Mouse (Mus musculus) thymus, postnatal 25 days (tissue): ENCODE data around the gene Gm21830.
"Not testable (repeated sequence)": the region's sequence is repeated elsewhere in the genome, so short reads cannot be mapped to it uniquely, and the experiment has no call there.

ENCODE experiments used
- DNase-seq: peaks from one replicate; pipeline ENCODE4 v3.0.0; 2022

The Gm21830 gene

GRCm38 (mm10) chr2:67413425-67413824 is at the start of gene Gm21830:
Gene Gm21830, plus strand, starts transcription at chr2:67413725.
- not testable (repeated sequence) for DNase-seq

- no peak for DNase-seq
These were observed 49.0 kb upstream of the Gm21830 start for GRCm38 (mm10) chr2:67364506-67364905.

- DNase-seq = no peak
These were observed 35.0 kb upstream of the Gm21830 start for GRCm38 (mm10) chr2:67378504-67378903.

GRCm38 (mm10) chr2:67420853-67421252 is 7.3 kb downstream of the Gm21830 start:
- no peak for DNase-seq

- DNase-seq = no peak
These were observed 9.3 kb downstream of the Gm21830 start for GRCm38 (mm10) chr2:67422799-67423198.

GRCm38 (mm10) chr2:67433081-67433480 is 19.6 kb downstream of the Gm21830 start, which contains the start of gene Gm26727:
Gene Gm26727, minus strand, starts transcription at chr2:67433181.
- DNase-seq = no peak

GRCm38 (mm10) chr2:67438309-67438708 is 24.8 kb downstream of the Gm21830 start:
- no peak for DNase-seq

GRCm38 (mm10) chr2:67445780-67446179 is 32.3 kb downstream of the Gm21830 start, which contains the start of gene Xirp2:
Gene Xirp2, plus strand, starts transcription at chr2:67446002.
- no peak for DNase-seq

GRCm38 (mm10) chr2:67446772-67447171 is 33.2 kb downstream of the Gm21830 start:
- DNase-seq = no peak

- no peak for DNase-seq
These were observed 33.7 kb downstream of the Gm21830 start for GRCm38 (mm10) chr2:67447206-67447605.

- DNase-seq = no peak
These were observed 47.3 kb downstream of the Gm21830 start for GRCm38 (mm10) chr2:67460857-67461256.

- no peak for DNase-seq
These were observed 53.5 kb downstream of the Gm21830 start for GRCm38 (mm10) chr2:67467036-67467435.

- DNase-seq = not testable (repeated sequence)
These were observed 56.5 kb downstream of the Gm21830 start for GRCm38 (mm10) chr2:67470030-67470429.

- no peak for DNase-seq
These were observed 64.2 kb downstream of the Gm21830 start for GRCm38 (mm10) chr2:67477753-67478152.

- DNase-seq = no peak
These were observed 67.5 kb downstream of the Gm21830 start for GRCm38 (mm10) chr2:67481051-67481450.
